Mouse (Mus musculus): ENCODE measurements around the gene Ccdc93. TPM values are rescaled to one million over a fixed set of nuclear protein-coding genes. Genes with fewer than 3 reads are reported as not detected.
A peak's percentile ranks its signal among the peaks of the same experiment; 100 is the strongest.

Gene Ccdc93
- polyA plus RNA-seq, 1 experiment from 2014 or later = 10.4 TPM

- H3K27me3 ChIP-seq (ENCODE audit: insufficient read depth, low read length) = no peaks in the 10 kb centered on the region
- no peak overlapping the region for H3K9ac ChIP-seq (replicated peaks; ENCODE audit: low read length)
- no peak overlapping the region for H3K4me2 ChIP-seq (replicated peaks; ENCODE audit: low read depth, low read length)
- H3K4me3 ChIP-seq (ENCODE audit: low read length) = no peak overlapping the region
- no peak for ATAC-seq (ENCODE audit: low FRiP score, low TSS enrichment)
- H3K36me3 ChIP-seq (ENCODE audit: insufficient read depth, low read length) = no peaks in the 10 kb centered on the region
- H3K4me1 ChIP-seq (ENCODE audit: insufficient read depth, low read length) = peaks cover 10% of the 10 kb centered on the region
- H3K9me3 ChIP-seq (ENCODE audit: low read length) = no peaks in the 10 kb centered on the region
- H3K27ac ChIP-seq (ENCODE audit: low read length) = no peak overlapping the region
- 63% methylated on average over 4 of the region's 4 CpGs for WGBS
These were observed 34.3 kb upstream of the Ccdc93 start for GRCm38 (mm10) chr1:121396501-121396900.

DNA sequence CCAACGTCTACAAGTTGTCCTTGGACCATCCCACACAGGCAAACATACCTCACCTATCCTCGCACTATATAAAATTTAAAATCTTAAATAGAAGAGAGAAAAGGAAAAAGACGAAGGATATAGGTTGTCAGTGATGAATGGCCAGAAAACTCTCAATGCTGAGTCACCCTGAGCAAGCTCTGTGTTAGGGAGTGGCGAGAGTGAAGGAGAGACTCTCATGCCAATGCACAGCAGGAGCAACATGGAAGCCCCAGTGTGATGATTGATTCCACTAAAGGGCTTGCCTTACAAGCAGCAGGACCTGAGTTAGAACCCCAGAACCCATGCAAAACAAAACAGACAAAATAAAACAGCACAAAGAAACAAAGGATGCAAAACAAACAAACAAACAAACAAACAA lies 32.6 kb upstream of the Ccdc93 start:
- Histone ChIP-seq H3K4me1 (ENCODE audit: insufficient read depth, low read length) (peaks cover 10% of the 10 kb centered on the region), H3K4me3 (ENCODE audit: low read length) (no peak overlapping the region), H3K27me3 (ENCODE audit: insufficient read depth, low read length) (no peaks in the 10 kb centered on the region), H3K9me3 (ENCODE audit: low read length) (no peaks in the 10 kb centered on the region), H3K9ac (replicated peaks; ENCODE audit: low read length) (no peak overlapping the region), H3K27ac (ENCODE audit: low read length) (no peak overlapping the region), H3K4me2 (replicated peaks; ENCODE audit: low read depth, low read length) (no peak overlapping the region), H3K36me3 (ENCODE audit: insufficient read depth, low read length) (no peaks in the 10 kb centered on the region)
- WGBS = 85% methylated on average over 4 of the region's 4 CpGs
- no peak for ATAC-seq (ENCODE audit: low FRiP score, low TSS enrichment)

- no peak overlapping the region for H3K4me2 ChIP-seq (replicated peaks; ENCODE audit: low read depth, low read length)
- no peaks in the 10 kb centered on the region for H3K27me3 ChIP-seq (ENCODE audit: insufficient read depth, low read length)
- no peak overlapping the region for H3K4me3 ChIP-seq (ENCODE audit: low read length)
- H3K36me3 ChIP-seq (ENCODE audit: insufficient read depth, low read length) = no peaks in the 10 kb centered on the region
- no peak for ATAC-seq (ENCODE audit: low FRiP score, low TSS enrichment)
- H3K27ac ChIP-seq (ENCODE audit: low read length) = no peak overlapping the region
- no peaks in the 10 kb centered on the region for H3K9me3 ChIP-seq (ENCODE audit: low read length)
- no peak overlapping the region for H3K9ac ChIP-seq (replicated peaks; ENCODE audit: low read length)
- 58% methylated on average over 14 of the region's 14 CpGs for WGBS
- H3K4me1 ChIP-seq (ENCODE audit: insufficient read depth, low read length) = peaks cover 9% of the 10 kb centered on the region
These were observed 31.6 kb upstream of the Ccdc93 start for GRCm38 (mm10) chr1:121398986-121399881.

DNA sequence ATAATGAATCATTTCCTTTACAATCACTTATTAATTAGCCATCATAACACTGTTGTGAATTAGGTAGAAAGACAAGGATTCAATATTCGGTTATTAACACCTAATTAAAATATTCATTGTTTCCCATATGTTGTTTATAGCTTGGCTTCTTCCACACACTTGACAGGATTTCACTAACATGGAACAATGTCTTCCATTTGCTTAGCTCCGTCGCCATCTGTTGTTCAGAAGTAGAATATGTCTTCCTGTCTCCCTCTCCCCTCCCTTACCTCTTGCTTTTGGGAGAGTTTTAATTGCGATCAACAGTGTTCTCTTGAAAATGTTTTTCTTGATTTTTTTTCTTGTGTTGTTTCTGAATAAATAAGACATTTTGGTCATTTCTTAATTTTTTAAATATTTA lies 30.6 kb upstream of the Ccdc93 start:
- peak; percentile 59; the same call in 1 of the 2 replicates for ATAC-seq (ENCODE audit: low FRiP score, low TSS enrichment)
- Histone ChIP-seq H3K27me3 (ENCODE audit: insufficient read depth, low read length) (no peaks in the 10 kb centered on the region), H3K9me3 (ENCODE audit: low read length) (no peaks in the 10 kb centered on the region), H3K4me1 (ENCODE audit: insufficient read depth, low read length) (peaks cover 4% of the 10 kb centered on the region), H3K36me3 (ENCODE audit: insufficient read depth, low read length) (no peaks in the 10 kb centered on the region), H3K9ac (replicated peaks; ENCODE audit: low read length) (no peak overlapping the region), H3K4me2 (replicated peaks; ENCODE audit: low read depth, low read length) (no peak overlapping the region), H3K27ac (ENCODE audit: low read length) (no peak overlapping the region), H3K4me3 (ENCODE audit: low read length) (no peak overlapping the region)
- 25% methylated on average over 4 of the region's 4 CpGs for WGBS

DNA sequence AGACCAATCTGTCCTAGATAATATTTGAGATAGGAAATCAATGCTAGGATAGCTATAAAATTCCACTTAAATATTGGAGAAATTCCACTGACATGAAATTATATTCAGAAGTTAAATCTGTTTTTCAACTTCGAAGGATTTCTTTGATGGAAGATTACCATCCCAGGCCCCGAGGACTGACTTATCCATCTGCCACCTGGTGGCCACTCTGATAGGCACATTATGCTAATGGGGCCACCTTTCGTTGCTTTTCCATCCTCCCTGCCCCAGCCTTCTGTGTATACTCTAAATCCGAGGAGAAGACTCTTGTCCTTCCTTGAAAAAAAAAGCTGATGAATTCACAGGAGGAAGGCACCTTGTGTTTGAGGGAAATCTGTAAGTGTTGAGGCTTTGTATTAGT lies 11.8 kb upstream of the Ccdc93 start:
- no peaks in the 10 kb centered on the region for H3K36me3 ChIP-seq (ENCODE audit: insufficient read depth, low read length)
- ATAC-seq (ENCODE audit: low FRiP score, low TSS enrichment) = no peak
- no peak overlapping the region for H3K4me3 ChIP-seq (ENCODE audit: low read length)
- H3K27ac ChIP-seq (ENCODE audit: low read length) = no peak overlapping the region
- H3K9me3 ChIP-seq (ENCODE audit: low read length) = no peaks in the 10 kb centered on the region
- H3K27me3 ChIP-seq (ENCODE audit: insufficient read depth, low read length) = no peaks in the 10 kb centered on the region
- no peaks in the 10 kb centered on the region for H3K4me1 ChIP-seq (ENCODE audit: insufficient read depth, low read length)
- H3K9ac ChIP-seq (replicated peaks; ENCODE audit: low read length) = no peak overlapping the region
- H3K4me2 ChIP-seq (replicated peaks; ENCODE audit: low read depth, low read length) = no peak overlapping the region
- WGBS = 41% methylated on average over 4 of the region's 4 CpGs

GRCm38 (mm10) chr1:121419569-121420265 lies 11.1 kb upstream of the Ccdc93 start:
- no peak for ATAC-seq (ENCODE audit: low FRiP score, low TSS enrichment)
- Histone ChIP-seq H3K9ac (replicated peaks; ENCODE audit: low read length) (no peak overlapping the region), H3K4me2 (replicated peaks; ENCODE audit: low read depth, low read length) (no peak overlapping the region), H3K27ac (ENCODE audit: low read length) (no peak overlapping the region), H3K4me3 (ENCODE audit: low read length) (no peak overlapping the region), H3K4me1 (ENCODE audit: insufficient read depth, low read length) (no peaks in the 10 kb centered on the region), H3K9me3 (ENCODE audit: low read length) (no peaks in the 10 kb centered on the region), H3K27me3 (ENCODE audit: insufficient read depth, low read length) (no peaks in the 10 kb centered on the region), H3K36me3 (ENCODE audit: insufficient read depth, low read length) (no peaks in the 10 kb centered on the region)
- WGBS = 85% methylated on average over 12 of the region's 12 CpGs

DNA sequence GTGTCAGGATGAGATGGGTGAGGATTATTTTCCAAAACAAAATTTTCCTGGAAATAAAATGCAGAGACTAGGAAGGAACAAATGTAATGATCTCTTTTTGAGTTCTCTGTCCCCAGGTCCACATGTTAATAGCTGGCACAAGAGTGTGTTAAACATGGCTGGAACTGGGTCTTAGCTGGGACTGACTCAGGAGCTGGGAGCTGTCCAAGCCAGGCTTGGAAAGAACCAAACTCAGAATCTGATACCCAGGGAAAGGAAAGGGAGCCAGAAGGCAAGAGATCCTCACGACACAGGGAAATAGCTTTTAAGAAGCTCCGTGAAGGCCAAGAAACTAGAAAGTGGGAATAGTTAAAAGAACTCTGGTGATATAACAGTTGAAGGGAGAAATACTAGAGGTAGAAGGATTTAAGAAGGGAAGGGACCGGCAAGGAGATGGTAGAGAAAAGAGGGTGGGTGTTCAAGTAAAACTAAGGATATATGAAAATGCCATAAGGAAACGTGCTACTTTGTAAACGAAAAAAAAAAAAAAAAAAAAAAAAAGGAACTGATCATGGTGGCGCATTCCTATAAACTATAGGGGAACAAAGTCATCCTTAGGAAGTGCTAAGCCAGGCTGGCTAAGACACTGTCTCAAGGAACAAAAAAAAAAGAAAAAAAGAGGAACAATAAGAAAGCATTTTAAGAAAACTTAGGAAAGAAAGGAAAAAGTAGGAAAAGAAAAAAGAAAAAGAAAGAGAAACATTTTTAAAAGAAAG lies 489 bp upstream of the Ccdc93 start:
- Histone ChIP-seq H3K9me3 (ENCODE audit: low read length) (no peaks in the 10 kb centered on the region), H3K27ac (ENCODE audit: low read length) (no peak overlapping the region), H3K4me3 (ENCODE audit: low read length) (peak overlapping the region; percentile 93), H3K27me3 (ENCODE audit: insufficient read depth, low read length) (no peaks in the 10 kb centered on the region), H3K4me2 (replicated peaks; ENCODE audit: low read depth, low read length) (peak overlapping the region; percentile 99), H3K9ac (replicated peaks; ENCODE audit: low read length) (no peak overlapping the region), H3K36me3 (ENCODE audit: insufficient read depth, low read length) (no peaks in the 10 kb centered on the region), H3K4me1 (ENCODE audit: insufficient read depth, low read length) (peaks cover 8% of the 10 kb centered on the region; the same call in 1 of the 2 replicates)
- WGBS = 21% methylated on average over 6 of the region's 6 CpGs
- ATAC-seq (ENCODE audit: low FRiP score, low TSS enrichment) = no peak

- no peak for ATAC-seq (ENCODE audit: low FRiP score, low TSS enrichment)
- H3K36me3 ChIP-seq (ENCODE audit: insufficient read depth, low read length) = peaks cover 14% of the 10 kb centered on the region; the same call in 1 of the 2 replicates
- WGBS = 89% methylated on average over 7 of the region's 7 CpGs
- no peak overlapping the region for H3K4me3 ChIP-seq (ENCODE audit: low read length)
- no peaks in the 10 kb centered on the region for H3K27me3 ChIP-seq (ENCODE audit: insufficient read depth, low read length)
- no peak overlapping the region for H3K4me2 ChIP-seq (replicated peaks; ENCODE audit: low read depth, low read length)
- no peak overlapping the region for H3K27ac ChIP-seq (ENCODE audit: low read length)
- no peaks in the 10 kb centered on the region for H3K9me3 ChIP-seq (ENCODE audit: low read length)
- H3K9ac ChIP-seq (replicated peaks; ENCODE audit: low read length) = no peak overlapping the region
- peaks cover 8% of the 10 kb centered on the region; the same call in 1 of the 2 replicates for H3K4me1 ChIP-seq (ENCODE audit: insufficient read depth, low read length)
These were observed 5.1 kb downstream of the Ccdc93 start for GRCm38 (mm10) chr1:121435981-121436380.

DNA sequence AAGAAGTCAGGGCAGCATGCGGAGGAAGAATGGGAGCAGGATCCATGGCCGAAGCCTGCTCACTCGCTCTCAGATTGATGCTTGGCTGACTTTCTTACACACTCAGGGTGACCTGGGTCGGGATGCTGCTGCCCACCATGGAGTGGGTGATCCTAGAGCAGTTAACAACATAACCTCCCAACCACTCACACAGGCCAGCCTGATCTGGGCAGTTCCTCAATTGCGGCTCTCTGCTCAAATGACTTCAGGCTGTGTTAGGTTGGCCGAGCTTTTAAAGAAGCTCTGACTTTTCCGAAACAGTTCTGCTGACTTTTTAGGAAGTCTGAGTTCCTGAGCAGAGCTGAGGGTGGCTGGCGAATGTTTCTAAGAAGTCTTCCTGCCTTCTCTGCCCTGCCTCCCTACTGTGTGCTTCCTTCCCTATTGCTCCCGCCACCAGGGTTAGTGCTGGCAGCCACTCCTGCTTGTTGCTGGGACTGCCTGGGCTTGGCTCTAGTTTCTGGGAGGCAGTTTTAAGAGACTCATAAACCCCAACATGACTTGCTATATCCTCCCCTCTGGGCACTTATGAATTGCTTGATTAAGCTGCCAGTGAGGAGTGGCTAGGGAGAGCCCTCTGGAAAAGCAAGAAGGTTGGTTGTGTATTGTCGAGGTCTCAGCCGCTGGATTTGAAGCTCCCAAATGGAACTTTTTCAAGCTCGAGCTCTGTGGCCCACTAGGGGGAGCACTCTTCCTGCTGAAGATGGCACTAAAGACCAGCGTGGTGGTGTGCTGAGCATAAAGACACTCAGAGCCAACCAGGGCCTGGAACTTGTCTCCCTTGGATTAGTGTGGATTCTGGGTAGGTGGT lies 9.9 kb downstream of the Ccdc93 start:
- H3K4me1 ChIP-seq (ENCODE audit: insufficient read depth, low read length) = no peaks in the 10 kb centered on the region
- H3K4me3 ChIP-seq (ENCODE audit: low read length) = no peak overlapping the region
- ATAC-seq (ENCODE audit: low FRiP score, low TSS enrichment) = peak; percentile 60; the same call in 1 of the 2 replicates
- H3K27ac ChIP-seq (ENCODE audit: low read length) = no peak overlapping the region
- H3K36me3 ChIP-seq (ENCODE audit: insufficient read depth, low read length) = peaks cover 27% of the 10 kb centered on the region
- no peak overlapping the region for H3K9ac ChIP-seq (replicated peaks; ENCODE audit: low read length)
- no peaks in the 10 kb centered on the region for H3K9me3 ChIP-seq (ENCODE audit: low read length)
- no peaks in the 10 kb centered on the region for H3K27me3 ChIP-seq (ENCODE audit: insufficient read depth, low read length)
- 64% methylated on average over 13 of the region's 13 CpGs for WGBS
- H3K4me2 ChIP-seq (replicated peaks; ENCODE audit: low read depth, low read length) = no peak overlapping the region
